Mouse (Mus musculus) cerebellum, postnatal 4 days (tissue): ENCODE measurements at regions not wholly inside any gene's neighbourhood (a gene's known extent, or its start where the extent isn't known, plus 50 kb on each side); places are given as distances from the start of the nearest gene placed in this dataset.
"Not testable (repeated sequence)": the region's sequence is repeated elsewhere in the genome, so short reads cannot be mapped to it uniquely, and the experiment has no call there.

Experiments used
- DNase-seq, 2 experiments: peaks; one replicate each; pipeline ENCODE4 v3.0.0; 2022; ENCODE audit warnings: low spot score in 2 of 2, mixed read lengths in 1 of 2

GRCm38 (mm10) chr12:46398875-46399652, 419.7 kb downstream of the Nova1 start:
- peak; percentile 39 to 58 for DNase-seq

GRCm38 (mm10) chr12:46395245-46395644, 423.5 kb downstream of the Nova1 start:
- no peak for DNase-seq

- no peak for DNase-seq
Measured at GRCm38 (mm10) chr12:46393769-46394168, 425.0 kb downstream of the Nova1 start.

GRCm38 (mm10) chr12:46378914-46379313, 439.8 kb downstream of the Nova1 start:
- no peak for DNase-seq

GRCm38 (mm10) chr12:46371747-46372146, 447.0 kb downstream of the Nova1 start:
- peak; percentile 35 to 81 for DNase-seq

- no peak for DNase-seq
Measured at GRCm38 (mm10) chr12:46333376-46333775, 485.4 kb downstream of the Nova1 start.

GRCm38 (mm10) chr12:46327865-46328264, 490.9 kb downstream of the Nova1 start:
- DNase-seq: no peak

- peak in 1 of 2 experiments; percentile 14 for DNase-seq
Measured at GRCm38 (mm10) chr12:46323276-46323675, 495.5 kb downstream of the Nova1 start.

GRCm38 (mm10) chr12:46303136-46303797, 515.5 kb downstream of the Nova1 start:
- no peak for DNase-seq

- no peak for DNase-seq
Measured at GRCm38 (mm10) chr12:46298926-46299325, 519.8 kb downstream of the Nova1 start.

- DNase-seq: no peak
Measured at GRCm38 (mm10) chr12:46284519-46284918, 534.2 kb downstream of the Nova1 start.

- no peak for DNase-seq
Measured at GRCm38 (mm10) chr12:46248402-46249018, 570.2 kb downstream of the Nova1 start.

GRCm38 (mm10) chr12:46244925-46245324, 573.8 kb downstream of the Nova1 start:
- DNase-seq: no peak

- no peak for DNase-seq
Measured at GRCm38 (mm10) chr12:46232359-46232758, 586.4 kb downstream of the Nova1 start.

- not testable (repeated sequence) for DNase-seq
Measured at GRCm38 (mm10) chr12:46215328-46215727, 603.4 kb downstream of the Nova1 start.

GRCm38 (mm10) chr12:46199076-46199475, 619.7 kb downstream of the Nova1 start:
- no peak for DNase-seq

GRCm38 (mm10) chr12:46197482-46198101, 621.1 kb downstream of the Nova1 start:
- no peak for DNase-seq

- DNase-seq: no peak
Measured at GRCm38 (mm10) chr12:46194173-46194572, 624.6 kb downstream of the Nova1 start.
